Mouse (Mus musculus): ENCODE measurements around the gene Mettl8. TPM values are rescaled to one million over a fixed set of nuclear protein-coding genes. Genes with fewer than 3 reads are reported as not detected.

Mettl8 gene
- 10 to 100 TPM; 13.2 to 13.4 TPM for total RNA-seq (2021)
- polyA plus RNA-seq (2012; rRNA removed), result 2.4 and 2.5 TPM in 2 replicates
- long read RNA-seq, transcript Mettl8-204 (10 exons, 2,347 nt), result major isoform, 19 of 24 reads
- long read RNA-seq, partial matches to known transcripts, result 0 of 24 reads
- long read RNA-seq, other reads (novel, unspliced or antisense), result 5 of 24 reads

GRCm38 (mm10) chr2:71055300-71056114, at the start of gene Mettl8, which contains the start of gene Dcaf17:
Mettl8 (minus strand) TSS chr2:71055583.
Dcaf17 (plus strand) TSS chr2:71055328.
- peak; percentile 94 for DNase-seq

GRCm38 (mm10) chr2:71104696-71105095, 49.3 kb upstream of the Mettl8 start:
- no peak for DNase-seq

- no peak for DNase-seq
Measured at GRCm38 (mm10) chr2:71103292-71103680, 47.9 kb upstream of the Mettl8 start.

GRCm38 (mm10) chr2:71102621-71103291, 47.4 kb upstream of the Mettl8 start:
- no peak for DNase-seq

GRCm38 (mm10) chr2:71096170-71096569, 40.8 kb upstream of the Mettl8 start:
- peak; percentile 24 for DNase-seq

GRCm38 (mm10) chr2:71090660-71091445, 35.5 kb upstream of the Mettl8 start:
- no peak for DNase-seq

GRCm38 (mm10) chr2:71089766-71090165, 34.4 kb upstream of the Mettl8 start:
- DNase-seq, result no peak

DNA sequence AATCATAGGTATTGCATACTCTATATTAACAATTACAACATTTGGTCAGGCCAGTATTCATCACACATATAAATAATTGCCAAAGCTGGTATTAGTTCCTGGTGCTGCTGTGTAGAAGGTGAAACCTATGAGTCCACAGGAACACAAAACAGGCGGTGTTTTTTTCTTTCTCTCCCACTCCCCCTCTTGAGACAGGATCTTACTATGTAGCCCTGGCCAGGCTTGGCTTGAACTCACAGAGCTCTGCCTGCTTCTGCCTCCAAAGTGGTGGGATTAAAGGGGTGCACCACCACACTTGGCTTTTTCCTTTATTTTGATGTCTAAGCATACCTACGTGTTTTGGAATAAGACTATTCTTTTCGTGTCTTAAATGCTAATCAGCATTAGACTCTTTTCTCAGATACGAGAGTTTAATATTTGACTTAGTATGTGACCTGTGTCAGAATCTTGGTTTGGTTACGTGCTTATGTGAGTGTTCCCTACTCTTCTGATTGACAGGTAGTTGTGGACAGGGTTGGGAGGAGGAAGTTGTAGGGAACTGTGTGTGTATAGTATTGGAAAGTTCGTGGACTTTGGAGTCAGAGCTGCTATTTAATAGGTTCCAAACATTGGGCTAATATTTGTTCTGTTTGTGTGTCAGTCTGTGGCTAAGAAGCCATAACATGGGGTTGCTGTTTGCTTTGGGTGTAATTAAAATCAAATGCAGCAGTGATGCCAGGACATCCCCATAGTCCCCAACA, 28.2 kb upstream of the Mettl8 start:
- DNase-seq, result no peak

DNA sequence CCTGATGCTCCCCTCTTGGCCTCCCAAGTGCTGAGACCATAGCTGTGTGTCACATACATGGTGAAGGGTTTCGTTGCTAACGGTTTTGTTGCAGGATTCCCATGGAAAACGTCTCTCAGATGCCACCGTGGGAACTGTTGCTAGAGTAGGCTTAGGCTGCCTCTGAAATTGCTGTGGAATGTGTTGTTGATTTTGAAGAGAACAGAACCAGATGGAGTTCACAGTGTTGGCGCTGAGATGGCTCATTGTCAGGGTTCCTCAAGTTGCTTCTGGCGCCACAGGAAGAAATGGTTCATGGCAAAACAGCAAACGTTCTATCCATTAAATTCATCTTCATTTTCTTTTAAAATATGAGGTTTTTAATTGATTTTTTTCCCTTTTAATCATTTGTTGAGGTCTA, 27.0 kb upstream of the Mettl8 start:
- no peak for DNase-seq

DNA sequence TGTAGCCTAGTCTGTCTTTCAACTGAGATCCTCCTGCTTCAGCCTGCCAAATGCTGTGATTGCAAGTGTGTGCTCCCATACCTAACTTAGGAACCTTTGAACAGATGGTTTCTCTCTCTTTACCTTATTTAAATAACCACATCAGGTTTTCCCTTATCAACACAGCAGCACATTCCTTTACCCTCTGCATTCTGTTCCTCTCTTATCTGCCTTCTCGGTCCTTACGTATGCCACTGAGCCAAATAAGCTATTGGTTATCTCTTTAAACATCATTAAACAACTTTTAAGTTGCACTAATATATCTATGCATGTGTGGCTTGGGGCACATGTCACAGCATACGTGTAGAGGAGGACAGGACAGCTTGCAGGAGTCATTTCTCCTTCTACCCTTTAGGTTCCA, 18.4 kb upstream of the Mettl8 start:
- DNase-seq, result no peak

DNA sequence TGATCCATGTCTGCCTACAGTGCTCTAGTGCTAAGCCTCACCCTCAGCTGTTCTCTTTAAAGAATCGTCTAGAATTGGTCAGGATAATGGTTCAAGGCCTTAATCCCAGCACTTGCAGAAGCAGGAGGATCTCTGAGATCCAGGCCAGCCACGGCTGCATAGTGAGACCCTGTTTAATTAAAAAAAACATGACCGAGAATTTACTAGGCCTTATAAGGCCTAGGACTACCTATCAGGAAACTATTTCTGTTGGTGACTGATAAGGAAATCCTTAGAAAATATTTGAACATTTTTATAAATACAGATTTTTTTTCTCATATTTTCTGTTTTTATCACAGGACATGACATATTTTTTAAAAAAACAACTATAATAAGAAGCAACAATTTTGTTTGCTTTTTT, 17.9 kb upstream of the Mettl8 start:
- no peak for DNase-seq

GRCm38 (mm10) chr2:71071601-71072000, 16.2 kb upstream of the Mettl8 start:
- DNase-seq, result no peak

DNA sequence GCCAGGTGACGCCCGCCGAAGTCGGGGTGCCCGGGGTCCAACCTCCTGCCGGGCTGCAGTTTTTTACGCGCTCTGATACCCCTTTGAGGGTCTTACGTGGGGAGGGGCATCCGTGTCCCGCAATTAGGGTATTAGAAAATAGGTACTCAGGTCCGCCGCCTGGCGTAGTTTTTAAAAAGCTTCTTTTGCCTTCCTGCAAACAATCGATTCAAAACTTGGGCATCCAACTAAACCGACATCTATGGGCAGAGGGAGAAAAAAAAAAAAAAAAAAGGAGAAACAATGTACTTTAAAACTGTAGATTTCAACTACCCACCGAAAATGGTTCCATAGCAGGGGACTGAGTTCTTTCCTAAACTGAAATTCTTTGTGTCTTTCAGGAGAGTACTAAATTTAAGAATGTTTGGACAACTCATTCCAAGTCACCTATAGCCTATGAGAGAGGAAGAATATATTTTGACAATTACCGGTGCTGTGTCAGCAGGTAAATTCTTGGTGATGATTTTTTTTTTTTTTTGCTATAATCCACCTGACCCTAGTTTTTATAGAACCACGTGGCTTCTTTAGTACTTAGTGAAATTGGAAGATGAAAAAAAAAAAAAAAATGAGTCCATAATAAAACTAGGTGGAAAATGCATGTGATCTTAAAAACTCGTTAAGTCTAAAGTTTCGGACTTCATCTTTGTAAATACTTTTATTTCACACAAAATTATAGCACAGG, 892 bp upstream of the Mettl8 start:
- DNase-seq, result no peak

DNA sequence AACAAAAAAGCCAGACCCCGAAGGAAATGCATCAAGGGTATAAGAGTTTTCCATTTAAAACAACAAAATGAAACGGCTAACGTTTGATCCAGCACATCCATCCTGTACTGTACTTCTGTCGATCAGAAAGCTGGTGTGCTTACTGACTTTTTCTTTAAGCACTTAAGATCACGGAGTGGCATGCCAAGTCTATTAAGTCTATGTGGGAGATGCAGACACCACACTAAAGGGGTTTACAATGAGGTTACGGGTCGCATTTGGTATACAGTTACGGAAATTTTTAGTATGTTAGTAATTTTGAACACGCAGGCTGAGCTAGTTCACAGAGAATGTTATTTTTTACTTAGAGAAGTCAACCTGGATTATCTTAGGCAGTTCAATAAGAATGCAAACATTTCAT, 667 bp downstream of the Mettl8 start:
- no peak for DNase-seq

DNA sequence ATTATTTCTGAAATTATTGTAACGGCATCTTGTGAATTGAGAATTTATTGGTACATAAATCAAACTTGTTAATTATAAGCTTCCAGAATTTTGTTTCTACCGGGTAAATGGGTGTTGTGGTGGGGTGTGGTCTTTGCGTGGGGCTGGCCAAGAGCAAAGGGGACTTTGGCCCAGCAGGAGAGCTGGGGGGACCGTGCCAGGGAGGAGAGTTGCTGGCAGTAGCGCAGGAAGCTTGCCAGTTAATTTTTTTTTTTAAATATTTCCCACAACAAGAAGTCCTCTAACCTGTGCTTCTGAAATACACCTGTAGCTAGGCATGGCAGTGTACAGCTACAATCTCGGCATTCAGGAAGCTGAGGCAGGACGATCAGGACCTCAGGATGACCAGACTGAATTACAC, 4.9 kb downstream of the Mettl8 start:
- DNase-seq, result no peak

DNA sequence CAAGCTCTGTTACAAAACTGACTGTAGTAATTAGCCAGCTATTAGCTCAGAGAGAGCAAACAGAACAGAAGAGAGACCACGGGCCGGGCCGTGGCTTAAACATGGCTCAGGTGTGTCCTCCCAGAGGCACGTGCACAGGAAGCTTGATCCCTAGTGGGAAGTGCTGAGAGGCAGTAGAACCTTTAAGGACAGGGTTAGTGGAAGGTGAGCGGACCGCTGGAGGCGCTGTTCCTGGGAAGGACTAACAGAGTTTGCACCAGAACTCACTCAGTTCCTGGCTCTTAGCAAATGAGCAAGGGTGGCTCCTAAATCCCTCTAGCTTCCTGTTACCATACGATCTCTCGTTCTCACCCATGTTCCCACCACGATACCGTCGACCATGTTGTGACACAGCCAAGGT, 6.5 kb downstream of the Mettl8 start:
- no peak for DNase-seq

- no peak for DNase-seq
Measured at GRCm38 (mm10) chr2:71046751-71047320, 8.5 kb downstream of the Mettl8 start.

- no peak for DNase-seq
Measured at GRCm38 (mm10) chr2:71046151-71046550, 9.2 kb downstream of the Mettl8 start.

DNA sequence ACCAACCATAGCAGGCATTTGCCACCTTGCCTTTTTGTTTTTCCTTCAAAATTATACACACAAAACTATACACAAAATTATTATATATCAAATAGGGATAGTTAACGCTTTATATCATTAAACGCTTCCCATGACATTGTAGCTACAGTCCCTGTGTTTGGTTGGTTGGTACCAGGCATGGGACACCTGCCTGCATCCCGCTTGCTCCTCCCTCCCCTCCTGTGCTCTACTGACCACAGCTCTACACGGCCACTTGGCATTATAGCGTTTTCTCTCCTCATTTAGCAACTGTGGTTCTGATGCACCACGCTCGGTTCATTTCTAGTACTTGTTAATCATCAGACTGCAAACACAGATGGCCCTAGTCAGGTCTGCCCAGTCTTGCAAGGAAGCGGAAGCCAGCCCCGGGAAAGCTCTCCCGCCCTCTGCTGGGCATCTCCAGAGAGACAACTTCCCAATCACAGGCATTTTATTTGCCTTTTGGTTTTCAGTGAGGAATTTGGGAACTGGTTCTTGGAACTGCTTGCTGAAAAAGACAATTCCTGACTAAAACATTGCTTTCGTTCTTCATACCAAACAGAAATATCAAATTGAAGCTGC, 15.8 kb downstream of the Mettl8 start:
- peak; percentile 84 for DNase-seq

DNA sequence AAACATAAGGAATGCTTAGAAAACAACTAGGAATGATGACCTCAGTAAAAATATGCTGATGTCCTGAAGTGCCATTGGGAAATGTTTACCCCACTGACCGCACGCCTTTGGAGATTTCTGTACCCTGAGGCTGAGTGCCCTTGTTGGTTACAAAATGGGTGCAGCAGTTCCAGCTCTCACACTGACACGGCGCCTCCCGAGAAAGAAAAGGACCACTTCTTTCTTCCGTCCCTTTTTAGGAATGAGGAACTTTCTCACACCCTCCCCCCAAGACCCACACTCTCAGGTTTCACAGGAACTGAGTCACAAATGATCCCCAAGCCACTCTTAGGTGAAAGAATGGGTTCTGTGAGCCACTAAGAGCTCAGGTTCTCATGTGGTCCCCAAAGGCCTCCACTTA, 17.9 kb downstream of the Mettl8 start:
- DNase-seq, result no peak
